Mouse (Mus musculus): ENCODE measurements around the gene Gm4133. TPM values are rescaled to one million over a fixed set of nuclear protein-coding genes. Genes with fewer than 3 reads are reported as not detected.
"Not testable (repeated sequence)": the region's sequence is repeated elsewhere in the genome, so short reads cannot be mapped to it uniquely, and the experiment has no call there.

Gene Gm4133
- not detected for total RNA-seq (2021)
- long read RNA-seq, experiment 1, result 0 reads
- long read RNA-seq, experiment 2, result 0 reads

- DNase-seq; intact Hi-C loops (cut with DNase I): not testable (repeated sequence)
Observed at GRCm38 (mm10) chr7:20333965-20334364, at the start of gene Gm4133. TSS of gene Gm4133 (minus strand) at chr7:20334065.

- intact Hi-C loops (cut with DNase I); DNase-seq: not testable (repeated sequence)
Observed at GRCm38 (mm10) chr7:20375310-20375709, 41.4 kb upstream of the Gm4133 start, which contains the start of gene Gm5728. TSS of gene Gm5728 (minus strand) at chr7:20375410.

Other genes with a start within 250 kb of the Gm4133 start
- gene Vmn1r91, start 234.4 kb downstream of the Gm4133 start, total RNA-seq (2021), result not detected
- not detected for gene Gm16442, start 211.5 kb downstream of the Gm4133 start, total RNA-seq (2021)
- gene Vmn1r93, start 195.0 kb downstream of the Gm4133 start, total RNA-seq (2021), result not detected
- not detected for gene Vmn1r94, start 165.7 kb downstream of the Gm4133 start, total RNA-seq (2021)
- gene Vmn1r95, start 140.4 kb downstream of the Gm4133 start, total RNA-seq (2021), result not detected
- not detected for gene Gm6164, start 128.5 kb downstream of the Gm4133 start, total RNA-seq (2021)
- gene Gm4498, start 100.2 kb downstream of the Gm4133 start, total RNA-seq (2021), result not detected
- not detected for gene Gm5890, start 71.2 kb downstream of the Gm4133 start, total RNA-seq (2021)
- gene Gm5728, start 41.3 kb upstream of the Gm4133 start, total RNA-seq (2021), result not detected
- not detected for gene Vmn1r100, start 83.9 kb upstream of the Gm4133 start, total RNA-seq (2021)
- not detected for gene Vmn1r101, start 108.5 kb upstream of the Gm4133 start, total RNA-seq (2021)
- gene Gm10670, start 140.9 kb upstream of the Gm4133 start, total RNA-seq (2021), result not detected
- gene Vmn1r103, start 176.5 kb upstream of the Gm4133 start, total RNA-seq (2021), result not detected
- gene Vmn1r104, start 199.8 kb upstream of the Gm4133 start, total RNA-seq (2021), result not detected
- gene Gm5726, start 211.7 kb upstream of the Gm4133 start, total RNA-seq (2021), result not detected
- gene Gm4141, start 242.2 kb upstream of the Gm4133 start, total RNA-seq (2021), result not detected